Mouse (Mus musculus): ENCODE data around the gene Ank2. TPM values are rescaled to one million over a fixed set of nuclear protein-coding genes. Genes with fewer than 3 reads are reported as not detected.

The Ank2 gene
- total and polyA plus RNA-seq, 2 experiments, result 1.2 to 5.6 TPM

GRCm38 (mm10) chr3:127300790-127301189, 198.4 kb downstream of the Ank2 start:
- no peaks in the 10 kb centered on the region for H3K4me1 ChIP-seq (ENCODE audit: control insufficient read depth, insufficient read depth, low read length)

GRCm38 (mm10) chr3:127295921-127296320, 203.2 kb downstream of the Ank2 start:
- TF ChIP-seq POLR2A (IDR thresholded peaks at IDR 0.05; ENCODE audit: extremely low read depth, insufficient read depth, low read length) (no peak), CTCF (IDR thresholded peaks at IDR 0.05; ENCODE audit: low read depth, low read length) (no peak)
- Histone ChIP-seq H3K27me3 (ENCODE audit: control insufficient read depth, insufficient read depth, low read length) (no peaks in the 10 kb centered on the region), H3K9ac (ENCODE audit: low read depth, low read length) (no peak overlapping the region), H3K79me2 (ENCODE audit: control insufficient read depth, insufficient read depth, low read length) (no peaks in the 10 kb centered on the region), H3K4me3 (ENCODE audit: insufficient read depth, low read depth, low read length) (no peak overlapping the region), H3K4me1 (ENCODE audit: control insufficient read depth, insufficient read depth, low read length) (no peaks in the 10 kb centered on the region), H3K36me3 (ENCODE audit: control insufficient read depth, insufficient read depth, low read length) (no peaks in the 10 kb centered on the region), H3K27ac (replicated peaks; ENCODE audit: insufficient read depth, low read depth, low read length) (no peak overlapping the region)
- 78% methylated on average over 6 of the region's 6 CpGs for WGBS
- DNase-seq (ENCODE audit: extremely low read depth, low read depth, low spot score), result no peak

More at GRCm38 (mm10) chr3:127300790-127301189, 198.4 kb downstream of the Ank2 start:
- H3K36me3 ChIP-seq (ENCODE audit: control insufficient read depth, insufficient read depth, low read length), result no peaks in the 10 kb centered on the region
- no peak for DNase-seq (ENCODE audit: extremely low read depth, low read depth, low spot score)
- H3K9ac ChIP-seq (ENCODE audit: low read depth, low read length), result no peak overlapping the region
- no peak overlapping the region for H3K4me3 ChIP-seq (ENCODE audit: insufficient read depth, low read depth, low read length)
- H3K27me3 ChIP-seq (ENCODE audit: control insufficient read depth, insufficient read depth, low read length), result no peaks in the 10 kb centered on the region
- TF ChIP-seq CTCF (IDR thresholded peaks at IDR 0.05; ENCODE audit: low read depth, low read length), result no peak
- TF ChIP-seq POLR2A (IDR thresholded peaks at IDR 0.05; ENCODE audit: extremely low read depth, insufficient read depth, low read length), result no peak
- H3K27ac ChIP-seq (replicated peaks; ENCODE audit: insufficient read depth, low read depth, low read length), result no peak overlapping the region
- H3K79me2 ChIP-seq (ENCODE audit: control insufficient read depth, insufficient read depth, low read length), result no peaks in the 10 kb centered on the region

GRCm38 (mm10) chr3:127294610-127295349, 204.4 kb downstream of the Ank2 start:
- DNase-seq (ENCODE audit: extremely low read depth, low read depth, low spot score), result no peak
- Histone ChIP-seq H3K27me3 (ENCODE audit: control insufficient read depth, insufficient read depth, low read length) (no peaks in the 10 kb centered on the region), H3K4me3 (ENCODE audit: insufficient read depth, low read depth, low read length) (no peak overlapping the region), H3K9ac (ENCODE audit: low read depth, low read length) (no peak overlapping the region), H3K79me2 (ENCODE audit: control insufficient read depth, insufficient read depth, low read length) (no peaks in the 10 kb centered on the region), H3K4me1 (ENCODE audit: control insufficient read depth, insufficient read depth, low read length) (no peaks in the 10 kb centered on the region), H3K36me3 (ENCODE audit: control insufficient read depth, insufficient read depth, low read length) (no peaks in the 10 kb centered on the region), H3K27ac (replicated peaks; ENCODE audit: insufficient read depth, low read depth, low read length) (no peak overlapping the region)
- TF ChIP-seq POLR2A (IDR thresholded peaks at IDR 0.05; ENCODE audit: extremely low read depth, insufficient read depth, low read length) (no peak), CTCF (IDR thresholded peaks at IDR 0.05; ENCODE audit: low read depth, low read length) (no peak)
- WGBS, result 61% methylated on average over 9 of the region's 9 CpGs

- Histone ChIP-seq H3K4me1 (ENCODE audit: control insufficient read depth, insufficient read depth, low read length) (no peaks in the 10 kb centered on the region), H3K36me3 (ENCODE audit: control insufficient read depth, insufficient read depth, low read length) (no peaks in the 10 kb centered on the region), H3K27ac (replicated peaks; ENCODE audit: insufficient read depth, low read depth, low read length) (no peak overlapping the region), H3K9ac (ENCODE audit: low read depth, low read length) (no peak overlapping the region), H3K79me2 (ENCODE audit: control insufficient read depth, insufficient read depth, low read length) (no peaks in the 10 kb centered on the region), H3K4me3 (ENCODE audit: insufficient read depth, low read depth, low read length) (no peak overlapping the region), H3K27me3 (ENCODE audit: control insufficient read depth, insufficient read depth, low read length) (no peaks in the 10 kb centered on the region)
- 86% methylated on average over 14 of the region's 14 CpGs for WGBS
- no peak for DNase-seq (ENCODE audit: extremely low read depth, low read depth, low spot score)
- TF ChIP-seq CTCF (IDR thresholded peaks at IDR 0.05; ENCODE audit: low read depth, low read length), result no peak
- TF ChIP-seq POLR2A (IDR thresholded peaks at IDR 0.05; ENCODE audit: extremely low read depth, insufficient read depth, low read length), result no peak
Observed at GRCm38 (mm10) chr3:127294079-127294478, 205.1 kb downstream of the Ank2 start.

GRCm38 (mm10) chr3:127293479-127293874, 205.7 kb downstream of the Ank2 start:
- Histone ChIP-seq H3K27ac (replicated peaks; ENCODE audit: insufficient read depth, low read depth, low read length) (no peak overlapping the region), H3K36me3 (ENCODE audit: control insufficient read depth, insufficient read depth, low read length) (no peaks in the 10 kb centered on the region), H3K4me1 (ENCODE audit: control insufficient read depth, insufficient read depth, low read length) (no peaks in the 10 kb centered on the region), H3K9ac (ENCODE audit: low read depth, low read length) (no peak overlapping the region), H3K27me3 (ENCODE audit: control insufficient read depth, insufficient read depth, low read length) (no peaks in the 10 kb centered on the region), H3K79me2 (ENCODE audit: control insufficient read depth, insufficient read depth, low read length) (no peaks in the 10 kb centered on the region), H3K4me3 (ENCODE audit: insufficient read depth, low read depth, low read length) (no peak overlapping the region)
- no peak for DNase-seq (ENCODE audit: extremely low read depth, low read depth, low spot score)
- TF ChIP-seq POLR2A (IDR thresholded peaks at IDR 0.05; ENCODE audit: extremely low read depth, insufficient read depth, low read length) (no peak), CTCF (IDR thresholded peaks at IDR 0.05; ENCODE audit: low read depth, low read length) (no peak)
- WGBS, result 85% methylated on average over 9 of the region's 9 CpGs

- no peak for TF ChIP-seq POLR2A (IDR thresholded peaks at IDR 0.05; ENCODE audit: extremely low read depth, insufficient read depth, low read length)
- no peak for TF ChIP-seq CTCF (IDR thresholded peaks at IDR 0.05; ENCODE audit: low read depth, low read length)
- Histone ChIP-seq H3K4me3 (ENCODE audit: insufficient read depth, low read depth, low read length) (no peak overlapping the region), H3K36me3 (ENCODE audit: control insufficient read depth, insufficient read depth, low read length) (no peaks in the 10 kb centered on the region), H3K27ac (replicated peaks; ENCODE audit: insufficient read depth, low read depth, low read length) (no peak overlapping the region), H3K79me2 (ENCODE audit: control insufficient read depth, insufficient read depth, low read length) (no peaks in the 10 kb centered on the region), H3K27me3 (ENCODE audit: control insufficient read depth, insufficient read depth, low read length) (no peaks in the 10 kb centered on the region), H3K4me1 (ENCODE audit: control insufficient read depth, insufficient read depth, low read length) (no peaks in the 10 kb centered on the region), H3K9ac (ENCODE audit: low read depth, low read length) (no peak overlapping the region)
- 83% methylated on average over 10 of the region's 10 CpGs for WGBS
- DNase-seq (ENCODE audit: extremely low read depth, low read depth, low spot score), result peak; percentile 26
Observed at GRCm38 (mm10) chr3:127292864-127293478, 206.2 kb downstream of the Ank2 start.

All from liver, adult 2 months (tissue).